Mouse (Mus musculus) CD4-positive helper T cell, adult 2 months (primary cell): ENCODE measurements around the gene Chpf2.
"Not testable (repeated sequence)": the region's sequence is repeated elsewhere in the genome, so short reads cannot be mapped to it uniquely, and the experiment has no call there.

Source experiments
- DNase-seq: peaks from one replicate; pipeline ENCODE4 v3.0.0-alpha.2; 2012; ENCODE audit warnings: low read depth, missing footprints, low spot score

Gene Chpf2

GRCm38 (mm10) chr5:24586547-24587199 lies at the start of gene Chpf2:
TSS of gene Chpf2 (plus strand) at chr5:24586741.
- peak; percentile 89 for DNase-seq

GRCm38 (mm10) chr5:24537618-24538017 lies 48.9 kb upstream of the Chpf2 start:
- no peak for DNase-seq

GRCm38 (mm10) chr5:24539571-24540296 lies 46.8 kb upstream of the Chpf2 start:
- no peak for DNase-seq

- no peak for DNase-seq
Measured at GRCm38 (mm10) chr5:24540387-24541143, 46.0 kb upstream of the Chpf2 start, which contains the start of gene Asb10. TSS of gene Asb10 (minus strand) at chr5:24540978.

- no peak for DNase-seq
Measured at GRCm38 (mm10) chr5:24541144-24541569, 45.4 kb upstream of the Chpf2 start.

- no peak for DNase-seq
Measured at GRCm38 (mm10) chr5:24542643-24543042, 43.9 kb upstream of the Chpf2 start.

GRCm38 (mm10) chr5:24550598-24551316 lies 35.8 kb upstream of the Chpf2 start:
- DNase-seq: no peak

- no peak for DNase-seq
Measured at GRCm38 (mm10) chr5:24551317-24551688, 35.2 kb upstream of the Chpf2 start.

- no peak for DNase-seq
Measured at GRCm38 (mm10) chr5:24553621-24554244, 32.8 kb upstream of the Chpf2 start.

- not testable (repeated sequence) for DNase-seq
Measured at GRCm38 (mm10) chr5:24555335-24555734, 31.2 kb upstream of the Chpf2 start.

GRCm38 (mm10) chr5:24556709-24557108 lies 29.8 kb upstream of the Chpf2 start, which contains the start of gene 4931409K22Rik:
TSS of gene 4931409K22Rik (minus strand) at chr5:24556809.
- no peak for DNase-seq

GRCm38 (mm10) chr5:24575948-24576347 lies 10.6 kb upstream of the Chpf2 start:
- DNase-seq: peak; percentile 16

- DNase-seq: no peak
Measured at GRCm38 (mm10) chr5:24576801-24577182, 9.7 kb upstream of the Chpf2 start.

GRCm38 (mm10) chr5:24577183-24577929 lies 9.2 kb upstream of the Chpf2 start, which contains the start of gene Abcf2:
TSS of gene Abcf2 (minus strand) at chr5:24577467.
- peak; percentile 99 for DNase-seq

GRCm38 (mm10) chr5:24578109-24578963 lies 8.2 kb upstream of the Chpf2 start:
- DNase-seq: no peak

- no peak for DNase-seq
Measured at GRCm38 (mm10) chr5:24586106-24586505, 435 bp upstream of the Chpf2 start.

- DNase-seq: peak; percentile 22
Measured at GRCm38 (mm10) chr5:24587200-24587577, 648 bp downstream of the Chpf2 start.

GRCm38 (mm10) chr5:24589511-24590500 lies 3.3 kb downstream of the Chpf2 start:
- DNase-seq: no peak
